Mouse (Mus musculus): ENCODE results near the gene Ugt1a5. TPM values are rescaled to one million over a fixed set of nuclear protein-coding genes. Genes with fewer than 3 reads are reported as not detected.

The Ugt1a5 gene
- polyA plus RNA-seq (2014; fragmentation: Illumina TruSeq; extraction: RNeasy Lipid Tissue Mini Kit (QIAGEN cat#74804); ENCODE audit: low replicate concordance): 1.3 TPM

DNA sequence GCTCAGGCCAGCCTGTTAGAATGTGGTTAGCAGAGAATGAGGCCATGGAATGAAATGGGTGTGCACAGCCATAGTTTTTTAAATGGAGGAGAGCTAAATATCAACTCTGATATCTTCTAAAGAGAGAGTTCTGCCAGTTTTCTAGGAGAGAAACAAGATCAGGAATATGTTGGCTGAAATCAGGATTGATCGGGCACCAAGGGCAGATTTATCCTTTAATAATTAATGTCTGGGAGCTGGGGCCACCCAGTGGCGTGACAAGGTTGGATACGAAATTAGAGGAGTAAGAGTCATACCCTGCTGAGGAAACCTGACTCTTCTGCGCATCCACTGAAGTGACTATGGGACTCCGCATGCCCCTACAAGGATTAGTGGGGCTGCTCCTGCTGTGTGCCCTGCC, at the start of gene Ugt1a5:
Gene Ugt1a5, plus strand, starts transcription at position 302 of the 400 bp plus-strand sequence.

DNA sequence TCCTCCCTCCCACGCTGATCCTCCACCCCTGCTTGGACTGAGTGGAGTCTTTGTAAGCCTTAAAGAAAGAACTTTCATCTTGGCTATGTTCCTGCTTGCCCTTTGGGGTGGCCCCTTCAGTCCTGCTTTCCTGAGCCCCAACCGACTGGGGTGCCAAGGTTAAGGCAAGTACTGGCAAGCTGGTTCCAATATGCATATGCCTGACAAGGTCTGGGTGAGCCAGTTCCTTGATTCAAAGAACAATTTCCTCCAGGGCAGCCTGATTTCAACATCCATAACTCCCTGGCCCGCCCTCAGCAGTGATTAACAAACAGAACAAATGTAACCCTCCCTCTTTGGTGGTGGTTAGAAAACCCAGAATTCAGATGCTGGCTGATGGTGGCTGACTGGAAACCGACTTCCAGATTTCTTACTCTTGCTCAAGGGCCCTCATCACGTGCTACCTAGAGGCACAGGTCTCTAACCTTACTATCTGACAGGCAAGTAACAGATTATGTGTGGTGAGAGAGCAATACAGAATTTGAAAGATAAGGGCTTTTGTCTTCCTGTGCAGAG, 31.3 kb upstream of the Ugt1a5 start, which contains the start of gene Ugt1a6a:
Gene Ugt1a6a, plus strand, starts transcription at position 353 of the 555 bp plus-strand sequence.

DNA sequence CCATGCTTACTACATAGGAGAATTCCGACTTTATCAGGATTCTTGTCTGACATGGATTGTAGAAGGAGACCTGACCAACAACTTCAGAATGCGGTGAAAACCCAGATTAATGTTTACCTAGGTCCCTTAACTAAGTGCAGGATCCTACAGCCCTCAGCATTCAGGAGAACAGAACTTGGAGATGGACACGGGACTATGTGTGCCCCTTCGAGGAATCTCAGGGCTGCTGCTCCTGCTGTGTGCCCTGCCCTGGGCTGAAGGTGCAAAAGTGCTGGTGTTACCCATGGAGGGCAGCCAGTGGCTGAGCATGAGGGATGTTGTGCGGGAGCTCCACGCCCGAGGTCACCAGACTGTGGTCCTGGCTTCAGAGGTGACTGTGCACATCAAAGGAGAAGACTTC, 34.6 kb downstream of the Ugt1a5 start, which contains the start of gene Ugt1a2:
Gene Ugt1a2, plus strand, starts transcription at position 146 of the 400 bp plus-strand sequence.

DNA sequence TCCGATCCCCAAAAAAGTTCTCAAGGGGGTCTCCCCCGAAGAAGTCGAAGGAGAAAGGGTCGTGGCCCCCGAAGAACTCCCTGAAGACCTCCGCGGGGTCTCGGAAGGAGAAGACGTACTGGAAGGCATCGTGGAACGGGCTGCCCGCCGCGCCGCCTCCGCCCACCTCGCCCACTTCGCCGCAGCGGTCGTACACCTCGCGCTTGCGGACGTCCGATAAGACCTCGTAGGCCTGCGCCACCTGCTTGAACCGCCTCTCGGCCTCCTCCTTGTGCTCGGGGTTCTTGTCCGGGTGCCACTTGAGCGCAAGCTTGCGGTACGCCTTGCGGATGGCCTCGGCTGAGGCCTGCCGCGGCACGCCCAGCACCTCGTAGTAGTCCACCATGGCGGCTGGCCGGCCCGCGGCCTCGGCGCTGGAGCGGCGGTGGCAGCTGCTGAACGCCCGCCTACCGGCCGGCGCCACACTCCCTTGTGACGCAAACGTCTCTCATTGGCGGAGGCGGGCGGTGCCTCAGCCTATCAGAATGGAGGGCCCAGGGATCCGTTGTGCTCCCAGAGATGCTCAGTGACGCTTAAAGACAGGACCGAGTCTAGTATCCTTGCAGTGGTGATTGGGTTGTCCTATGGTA, 39.6 kb downstream of the Ugt1a5 start, which contains the start of gene Dnajb3:
Gene Dnajb3, minus strand, starts transcription at position 489 of the 629 bp plus-strand sequence.

DNA sequence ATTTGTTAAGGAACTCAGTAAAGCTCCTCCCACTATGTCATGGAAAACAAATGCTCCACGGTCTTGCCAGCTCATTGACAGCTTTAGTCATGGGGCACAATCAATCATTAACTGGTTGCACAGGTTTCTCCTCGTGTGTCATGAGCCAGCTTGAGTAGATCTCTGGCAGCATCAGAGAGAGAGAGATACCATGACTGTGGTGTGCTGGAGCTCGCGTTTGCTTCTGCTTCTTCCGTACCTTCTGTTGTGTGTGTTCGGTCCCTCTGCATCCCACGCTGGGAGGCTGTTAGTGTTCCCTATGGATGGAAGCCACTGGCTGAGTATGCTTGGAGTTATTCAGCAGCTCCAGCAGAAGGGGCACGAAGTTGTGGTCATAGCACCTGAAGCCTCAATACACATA, 46.0 kb downstream of the Ugt1a5 start, which contains the start of gene Ugt1a1:
Gene Ugt1a1, plus strand, starts transcription at position 148 of the 400 bp plus-strand sequence.

DNA sequence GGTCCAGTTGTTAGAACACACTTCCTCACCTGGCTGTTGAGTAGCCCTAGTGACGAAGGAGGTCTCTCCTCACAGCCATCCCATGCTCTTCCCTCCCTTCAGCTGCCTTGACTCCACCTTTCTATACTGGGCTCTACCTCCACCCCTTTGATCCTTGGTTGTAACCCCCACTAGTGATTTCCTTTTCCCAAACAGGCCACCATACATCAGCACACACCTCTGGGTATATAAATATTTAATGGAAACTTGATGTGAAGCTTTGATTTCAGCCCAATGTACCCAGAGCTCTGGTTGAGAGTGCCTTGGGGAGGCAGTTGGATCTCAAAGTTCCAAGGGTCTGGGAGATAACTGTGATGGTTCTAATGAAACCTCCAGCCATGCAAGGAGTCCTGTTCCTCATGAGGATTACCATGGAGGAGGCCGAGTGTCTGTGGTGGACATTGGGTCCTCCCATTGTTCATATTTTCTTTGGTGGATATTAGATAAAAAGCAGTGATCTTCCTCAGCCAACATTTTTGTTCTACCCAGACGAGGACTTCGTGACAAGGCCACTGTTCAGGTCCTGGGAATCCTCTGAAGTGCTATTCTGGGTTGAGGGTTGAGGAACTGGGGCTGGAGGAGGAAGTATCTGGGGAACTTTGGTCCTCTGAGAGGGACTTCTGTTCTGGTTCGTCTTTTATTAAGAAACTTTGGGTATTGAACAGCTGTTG, 61.0 kb downstream of the Ugt1a5 start, which contains the start of gene Mroh2a:
Gene Mroh2a, plus strand, starts transcription at position 317 of the 710 bp plus-strand sequence.

Other genes with a start within 250 kb of the Ugt1a5 start
- 54.1 TPM for gene Usp40, start 157.5 kb upstream of the Ugt1a5 start, polyA plus RNA-seq (2014; fragmentation: Illumina TruSeq; extraction: RNeasy Lipid Tissue Mini Kit (QIAGEN cat#74804); ENCODE audit: low replicate concordance)
- gene Ugt1a10, start 110.6 kb upstream of the Ugt1a5 start, polyA plus RNA-seq (2014; fragmentation: Illumina TruSeq; extraction: RNeasy Lipid Tissue Mini Kit (QIAGEN cat#74804); ENCODE audit: low replicate concordance): not detected
- gene Ugt1a9, start 95.2 kb upstream of the Ugt1a5 start, polyA plus RNA-seq (2014; fragmentation: Illumina TruSeq; extraction: RNeasy Lipid Tissue Mini Kit (QIAGEN cat#74804); ENCODE audit: low replicate concordance): 145 TPM
- not detected for gene Ugt1a8, start 78.2 kb upstream of the Ugt1a5 start, polyA plus RNA-seq (2014; fragmentation: Illumina TruSeq; extraction: RNeasy Lipid Tissue Mini Kit (QIAGEN cat#74804); ENCODE audit: low replicate concordance)
- gene Ugt1a7c, start 71.0 kb upstream of the Ugt1a5 start, polyA plus RNA-seq (2014; fragmentation: Illumina TruSeq; extraction: RNeasy Lipid Tissue Mini Kit (QIAGEN cat#74804); ENCODE audit: low replicate concordance): 778 TPM
- 0.71 TPM for gene Ugt1a6b, start 62.8 kb upstream of the Ugt1a5 start, polyA plus RNA-seq (2014; fragmentation: Illumina TruSeq; extraction: RNeasy Lipid Tissue Mini Kit (QIAGEN cat#74804); ENCODE audit: low replicate concordance)
- 29.6 TPM for gene Ugt1a6a, start 31.2 kb upstream of the Ugt1a5 start, polyA plus RNA-seq (2014; fragmentation: Illumina TruSeq; extraction: RNeasy Lipid Tissue Mini Kit (QIAGEN cat#74804); ENCODE audit: low replicate concordance)
- 2.4 TPM for gene Ugt1a2, start 34.6 kb downstream of the Ugt1a5 start, polyA plus RNA-seq (2014; fragmentation: Illumina TruSeq; extraction: RNeasy Lipid Tissue Mini Kit (QIAGEN cat#74804); ENCODE audit: low replicate concordance)
- 1.6 TPM for gene Dnajb3, start 39.8 kb downstream of the Ugt1a5 start, polyA plus RNA-seq (2014; fragmentation: Illumina TruSeq; extraction: RNeasy Lipid Tissue Mini Kit (QIAGEN cat#74804); ENCODE audit: low replicate concordance)
- gene Ugt1a1, start 45.9 kb downstream of the Ugt1a5 start, polyA plus RNA-seq (2014; fragmentation: Illumina TruSeq; extraction: RNeasy Lipid Tissue Mini Kit (QIAGEN cat#74804); ENCODE audit: low replicate concordance): 219 TPM
- gene Mroh2a, start 61.0 kb downstream of the Ugt1a5 start, polyA plus RNA-seq (2014; fragmentation: Illumina TruSeq; extraction: RNeasy Lipid Tissue Mini Kit (QIAGEN cat#74804); ENCODE audit: low replicate concordance): 0.11 TPM
- 67.5 TPM for gene Hjurp, start 111.6 kb downstream of the Ugt1a5 start, polyA plus RNA-seq (2014; fragmentation: Illumina TruSeq; extraction: RNeasy Lipid Tissue Mini Kit (QIAGEN cat#74804); ENCODE audit: low replicate concordance)
- gene Trpm8, start 111.6 kb downstream of the Ugt1a5 start, polyA plus RNA-seq (2014; fragmentation: Illumina TruSeq; extraction: RNeasy Lipid Tissue Mini Kit (QIAGEN cat#74804); ENCODE audit: low replicate concordance): not detected
- not detected for gene Spp2, start 240.9 kb downstream of the Ugt1a5 start, polyA plus RNA-seq (2014; fragmentation: Illumina TruSeq; extraction: RNeasy Lipid Tissue Mini Kit (QIAGEN cat#74804); ENCODE audit: low replicate concordance)

All from small intestine, adult 10 weeks (tissue).